In genomic region chr2:28038391-28039096, GRCm38 (mm10) we compare ENCODE assay signal across 9 mouse cellular contexts. TPM values are rescaled to one million over a fixed set of nuclear protein-coding genes. Genes with fewer than 3 reads are reported as not detected.
A peak's percentile ranks its signal among the peaks of the same experiment; 100 is the strongest.
DNase-seq lines count a peak whose midpoint lies in the region; ATAC-seq and TF ChIP-seq lines count a peak whose summit lies in the region.
"Had no signal": no experiment of that assay in that cellular context is flagged by ENCODE, and none has a peak within 500 bp of the region (broad histone marks: within the 10 kb centered on the region; RNA-seq: fewer than 3 reads in every experiment).

No protein-coding gene starts in this region.

- no peak overlapping the region for H3K9ac ChIP-seq in hindbrain, embryonic 15.5 days
- no peak overlapping the region for H3K9ac ChIP-seq in hindbrain, embryonic 16.5 days (ENCODE audit: low read depth, low read length)
- H3K9ac ChIP-seq in midbrain, embryonic 16.5 days (ENCODE audit: low read depth, low read length): no peak overlapping the region
- H3K9ac ChIP-seq: limb, embryonic 13.5 days had no signal

- no peak overlapping the region for H3K4me2 ChIP-seq in hindbrain, embryonic 15.5 days
- H3K4me2 ChIP-seq in hindbrain, embryonic 16.5 days (ENCODE audit: low read length): no peak overlapping the region
- H3K4me2 ChIP-seq in myocyte (ENCODE audit: low read depth): no peak overlapping the region
- H3K4me2 ChIP-seq in midbrain, embryonic 16.5 days (ENCODE audit: low read length): no peak overlapping the region
- H3K4me2 ChIP-seq: limb, embryonic 13.5 days had no signal

- H3K79me2 ChIP-seq in myocyte (ENCODE audit: control insufficient read depth, insufficient read depth): no peaks in the 10 kb centered on the region

- no peak overlapping the region for H3K4me3 ChIP-seq in hindbrain, embryonic 15.5 days
- H3K4me3 ChIP-seq in hindbrain, embryonic 10.5 days: no peak overlapping the region
- no peak overlapping the region for H3K4me3 ChIP-seq in hindbrain, embryonic 16.5 days (ENCODE audit: low read length)
- no peak overlapping the region for H3K4me3 ChIP-seq in myocyte
- no peak overlapping the region for H3K4me3 ChIP-seq in midbrain, embryonic 16.5 days (ENCODE audit: low read depth, low read length)
- H3K4me3 ChIP-seq: limb, embryonic 13.5 days had no signal

- H3ac ChIP-seq in myocyte (ENCODE audit: control insufficient read depth, insufficient read length): no peak overlapping the region

- WGBS in hindbrain, embryonic 15.5 days: 67% methylated on average over 14 of the region's 14 CpGs
- WGBS in hindbrain, embryonic 10.5 days: 87% methylated on average over 14 of the region's 14 CpGs
- 60% methylated on average over 14 of the region's 14 CpGs for WGBS in hindbrain, embryonic 16.5 days
- WGBS in midbrain, embryonic 16.5 days: 79% methylated on average over 14 of the region's 14 CpGs

- peaks cover 31% of the 10 kb centered on the region for H3K4me1 ChIP-seq in hindbrain, embryonic 15.5 days (replicated peaks)
- H3K4me1 ChIP-seq in hindbrain, embryonic 10.5 days (replicated peaks): no peaks in the 10 kb centered on the region
- H3K4me1 ChIP-seq in hindbrain, embryonic 16.5 days (ENCODE audit: control insufficient read depth, insufficient read depth, low read depth, low read length): peaks cover 11% of the 10 kb centered on the region
- no peaks in the 10 kb centered on the region for H3K4me1 ChIP-seq in midbrain, embryonic 16.5 days (ENCODE audit: control insufficient read depth, insufficient read depth, low read length)

- no peak for DNase-seq in hindbrain, embryonic 10.5 days (ENCODE audit: low spot score)
- peak; percentile 94 to 97 for DNase-seq in cerebellum, postnatal 10 days
- DNase-seq in embryo, embryonic 10.5 days (ENCODE audit: low spot score): no peak
- no peak for DNase-seq in lung, postnatal 36 days

- ATAC-seq in hindbrain, embryonic 15.5 days (ENCODE audit: low FRiP score, low read depth): peak; percentile 61; the same call in 1 of the 2 replicates
- peak; percentile 77 for ATAC-seq in hindbrain, embryonic 16.5 days
- ATAC-seq in midbrain, embryonic 16.5 days: no peak

- no peak for TF ChIP-seq POLR2A in myocyte (IDR thresholded peaks at IDR 0.05; ENCODE audit: insufficient read length, low read depth)

- no peaks in the 10 kb centered on the region for H3K27me3 ChIP-seq in hindbrain, embryonic 15.5 days
- H3K27me3 ChIP-seq in hindbrain, embryonic 10.5 days (ENCODE audit: insufficient read depth, poor library complexity, severe bottlenecking): no peaks in the 10 kb centered on the region
- no peaks in the 10 kb centered on the region for H3K27me3 ChIP-seq in hindbrain, embryonic 16.5 days (replicated peaks; ENCODE audit: control insufficient read depth, insufficient read depth, low read length)
- H3K27me3 ChIP-seq in myocyte (ENCODE audit: control insufficient read depth, insufficient read depth, insufficient read length): no peaks in the 10 kb centered on the region
- no peaks in the 10 kb centered on the region for H3K27me3 ChIP-seq in midbrain, embryonic 16.5 days (ENCODE audit: control insufficient read depth, insufficient read depth, low read depth, low read length)
- H3K27me3 ChIP-seq: limb, embryonic 13.5 days had no signal

- H3K27ac ChIP-seq in hindbrain, embryonic 15.5 days (replicated peaks): peak overlapping the region; percentile 50
- no peak overlapping the region for H3K27ac ChIP-seq in hindbrain, embryonic 10.5 days
- H3K27ac ChIP-seq in hindbrain, embryonic 16.5 days (ENCODE audit: low read depth, low read length): peak overlapping the region; percentile 40; the same call in 1 of the 2 replicates
- H3K27ac ChIP-seq in midbrain, embryonic 16.5 days (ENCODE audit: low read length): no peak overlapping the region
- H3K27ac ChIP-seq: limb, embryonic 13.5 days had no signal

- H3K9me3 ChIP-seq in hindbrain, embryonic 15.5 days: no peaks in the 10 kb centered on the region
- H3K9me3 ChIP-seq in hindbrain, embryonic 10.5 days: no peaks in the 10 kb centered on the region
- H3K9me3 ChIP-seq in hindbrain, embryonic 16.5 days (ENCODE audit: control insufficient read depth, low read length): 0 out of 2 replicates have a peak, but pooled peaks cover 4% of the 10 kb centered on the region
- 0 out of 2 replicates have a peak, but pooled peaks cover 4% of the 10 kb centered on the region for H3K9me3 ChIP-seq in midbrain, embryonic 16.5 days (replicated peaks; ENCODE audit: control insufficient read depth, low read length, poor library complexity, severe bottlenecking)
- H3K9me3 ChIP-seq: limb, embryonic 13.5 days had no signal

- H3K36me3 ChIP-seq in hindbrain, embryonic 15.5 days: no peaks in the 10 kb centered on the region
- H3K36me3 ChIP-seq in hindbrain, embryonic 10.5 days: peaks cover 11% of the 10 kb centered on the region
- H3K36me3 ChIP-seq in hindbrain, embryonic 16.5 days (ENCODE audit: control insufficient read depth, insufficient read depth, low read length): no peaks in the 10 kb centered on the region
- H3K36me3 ChIP-seq in myocyte (ENCODE audit: control insufficient read depth, insufficient read depth): peaks cover 17% of the 10 kb centered on the region
- H3K36me3 ChIP-seq in midbrain, embryonic 16.5 days (ENCODE audit: control insufficient read depth, insufficient read depth, low read length): no peaks in the 10 kb centered on the region

TF ChIP-seq in myocyte, 11 proteins besides CTCF, POLR2A, EP300 and RAD21:
- TF ChIP-seq CEBPB (IDR thresholded peaks at IDR 0.05; ENCODE audit: insufficient read depth, poor library complexity, severe bottlenecking) (no peak), POLR2AphosphoS2 (IDR thresholded peaks at IDR 0.05; ENCODE audit: insufficient read length, low read depth) (peak; percentile 68)

RNA-seq across cellular contexts. Expression of gene Fcnb, which starts 46.1 kb away (rescaled TPM):
- not detected in 2 replicates for polyA plus RNA-seq in hindbrain, embryonic 15.5 days (2015; fragmentation: Nextera tagmentation; extraction: Ambion mirVana)
- polyA plus RNA-seq in hindbrain, embryonic 10.5 days (2016; fragmentation: Nextera tagmentation; extraction: Ambion mirVana): not detected in 2 replicates
- not detected in 2 replicates for polyA plus RNA-seq in hindbrain, embryonic 16.5 days (2015; fragmentation: Nextera tagmentation; extraction: Ambion mirVana)
- polyA plus RNA-seq in myocyte (2012; fragmentation: generic; extraction: Trizol): not detected
- not detected in 2 replicates for polyA plus RNA-seq in midbrain, embryonic 16.5 days (2015; fragmentation: Nextera tagmentation; extraction: Ambion mirVana)
- polyA plus RNA-seq: limb, embryonic 13.5 days had no signal

Comparison
In these comparisons a context has a peak if more than half of its experiments do, and no peak if none do; other contexts are left out.
1. H3K27ac ChIP-seq: peak in hindbrain, embryonic 15.5 days (single experiment) and hindbrain, embryonic 16.5 days (single experiment); none in hindbrain, embryonic 10.5 days (single experiment) and midbrain, embryonic 16.5 days (single experiment).
2. DNase-seq: peak in cerebellum, postnatal 10 days (2 of 2); none in hindbrain, embryonic 10.5 days (single experiment), embryo, embryonic 10.5 days (single experiment) and lung, postnatal 36 days (single experiment).